In the genomic region with DNA sequence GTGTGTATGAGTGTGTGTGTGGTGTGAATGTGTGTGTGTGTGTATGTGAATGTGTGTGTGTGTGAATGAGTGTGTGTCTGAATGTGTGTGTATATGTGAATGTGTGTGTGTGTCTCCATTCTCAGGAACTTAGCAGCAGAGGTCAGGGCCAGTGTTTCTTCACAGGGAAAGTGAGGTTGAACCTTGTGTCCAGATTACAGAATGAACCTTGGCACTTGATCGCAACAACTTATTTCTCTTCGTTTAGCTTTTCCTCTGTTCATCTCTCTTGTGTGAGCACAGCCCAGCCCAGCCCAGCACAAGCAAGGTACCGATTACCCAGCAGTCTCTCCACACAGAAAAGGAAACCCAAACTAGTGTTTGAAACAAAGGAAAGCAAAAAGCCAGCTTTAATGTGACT, we compare ENCODE assay signal across 24 mouse cellular contexts.
DNase-seq lines count a peak whose midpoint lies in the region; ATAC-seq and TF ChIP-seq lines count a peak whose summit lies in the region.
"Had no signal": no experiment of that assay in that cellular context is flagged by ENCODE, and none has a peak within 500 bp of the region (broad histone marks: within the 10 kb centered on the region; RNA-seq: fewer than 3 reads in every experiment).

No protein-coding gene starts in this region.

- TF ChIP-seq CTCF in liver, postnatal 0 days (IDR thresholded peaks at IDR 0.05; ENCODE audit: low read depth) = no peak

- ATAC-seq in kidney, embryonic 15.5 days (replicated peaks; ENCODE audit: low FRiP score) = no peak
- peak; percentile 13; the same call in 1 of the 2 replicates for ATAC-seq in liver, postnatal 0 days
- ATAC-seq in liver, embryonic 12.5 days = no peak
- no peak for ATAC-seq in midbrain, embryonic 14.5 days (ENCODE audit: low FRiP score, low TSS enrichment)
- ATAC-seq: forebrain, embryonic 14.5 days; forebrain, embryonic 16.5 days had no signal

- H3K27ac ChIP-seq in kidney, embryonic 15.5 days = no peak overlapping the region
- H3K27ac ChIP-seq in liver, postnatal 0 days (ENCODE audit: low read depth) = no peak overlapping the region
- no peak overlapping the region for H3K27ac ChIP-seq in liver, embryonic 12.5 days
- H3K27ac ChIP-seq in brown adipose tissue, adult 24 weeks (replicated peaks; ENCODE audit: low read depth, low read length) = peak overlapping the region; percentile 99
- no peak overlapping the region for H3K27ac ChIP-seq in midbrain, embryonic 14.5 days (replicated peaks; ENCODE audit: low read depth, low read length)
- H3K27ac ChIP-seq: embryonic facial prominence, embryonic 13.5 days; embryonic facial prominence, embryonic 15.5 days; forebrain, embryonic 10.5 days; forebrain, embryonic 12.5 days had no signal

- WGBS in kidney, embryonic 15.5 days = 81% methylated on average over 3 of the region's 3 CpGs
- WGBS in liver, postnatal 0 days (ENCODE audit: insufficient replicate concordance) = 59% methylated on average over 3 of the region's 3 CpGs
- 78% methylated on average over 3 of the region's 3 CpGs for WGBS in liver, embryonic 12.5 days (ENCODE audit: insufficient replicate concordance)
- 95% methylated on average over 3 of the region's 3 CpGs for WGBS in midbrain, embryonic 14.5 days

- no peaks in the 10 kb centered on the region for H3K4me1 ChIP-seq in kidney, embryonic 15.5 days
- H3K4me1 ChIP-seq in liver, postnatal 0 days (ENCODE audit: insufficient read depth) = no peaks in the 10 kb centered on the region
- no peaks in the 10 kb centered on the region for H3K4me1 ChIP-seq in liver, embryonic 12.5 days
- peaks cover 15% of the 10 kb centered on the region; the same call in 1 of the 2 replicates for H3K4me1 ChIP-seq in brown adipose tissue, adult 24 weeks (ENCODE audit: control insufficient read depth, insufficient read depth, insufficient read length, low read length)
- 0 out of 2 replicates have a peak, but pooled peaks cover 6% of the 10 kb centered on the region for H3K4me1 ChIP-seq in midbrain, embryonic 14.5 days (ENCODE audit: control insufficient read depth, insufficient read depth, low read length)

- TF ChIP-seq EP300 in liver, postnatal 0 days (IDR thresholded peaks at IDR 0.05; ENCODE audit: low read depth) = no peak

- peak; percentile 54 for DNase-seq in kidney, adult 9 months
- DNase-seq in liver, postnatal 0 days = no peak
- no peak for DNase-seq in midbrain, embryonic 14.5 days
- no peak for DNase-seq in urinary bladder, postnatal 25 days (ENCODE audit: low spot score)
- DNase-seq: adrenal gland, adult 8-10 months; adrenal gland, postnatal 14 days; adrenal gland, postnatal 36 days; cerebellum, adult 11 months; cerebellum, adult 18-20 months; cerebellum, adult 8-10 months; cerebellum, adult 9-11 months; cerebellum, postnatal 14 days; cerebellum, postnatal 36 days; embryo, embryonic 11 days had no signal

- H3K4me2 ChIP-seq in kidney, embryonic 15.5 days = no peak overlapping the region
- H3K4me2 ChIP-seq in liver, postnatal 0 days (ENCODE audit: low read depth, low read length) = no peak overlapping the region
- no peak overlapping the region for H3K4me2 ChIP-seq in liver, embryonic 12.5 days
- no peak overlapping the region for H3K4me2 ChIP-seq in midbrain, embryonic 14.5 days (ENCODE audit: low read length)
- H3K4me2 ChIP-seq: embryonic facial prominence, embryonic 13.5 days; embryonic facial prominence, embryonic 15.5 days; forebrain, embryonic 12.5 days had no signal

- H3K9ac ChIP-seq in kidney, embryonic 15.5 days = no peak overlapping the region
- no peak overlapping the region for H3K9ac ChIP-seq in liver, postnatal 0 days (replicated peaks)
- H3K9ac ChIP-seq in liver, embryonic 12.5 days = no peak overlapping the region
- no peak overlapping the region for H3K9ac ChIP-seq in midbrain, embryonic 14.5 days (replicated peaks; ENCODE audit: low read length)
- H3K9ac ChIP-seq: embryonic facial prominence, embryonic 13.5 days; embryonic facial prominence, embryonic 15.5 days; forebrain, embryonic 12.5 days had no signal

- no peaks in the 10 kb centered on the region for H3K27me3 ChIP-seq in kidney, embryonic 15.5 days
- no peaks in the 10 kb centered on the region for H3K27me3 ChIP-seq in liver, postnatal 0 days (ENCODE audit: insufficient read depth, low read length)
- H3K27me3 ChIP-seq in liver, embryonic 12.5 days (replicated peaks) = no peaks in the 10 kb centered on the region
- H3K27me3 ChIP-seq in midbrain, embryonic 14.5 days (ENCODE audit: control insufficient read depth, insufficient read depth, low read length) = peaks cover 2% of the 10 kb centered on the region; the same call in 1 of the 2 replicates
- H3K27me3 ChIP-seq: embryonic facial prominence, embryonic 13.5 days; embryonic facial prominence, embryonic 15.5 days had no signal

- no peak overlapping the region for H3K4me3 ChIP-seq in kidney, embryonic 15.5 days (replicated peaks)
- H3K4me3 ChIP-seq in liver, postnatal 0 days (ENCODE audit: low read depth, low read length) = no peak overlapping the region
- no peak overlapping the region for H3K4me3 ChIP-seq in liver, embryonic 12.5 days
- H3K4me3 ChIP-seq in brown adipose tissue, adult 24 weeks (ENCODE audit: insufficient read depth, low read depth, low read length) = no peak overlapping the region
- no peak overlapping the region for H3K4me3 ChIP-seq in midbrain, embryonic 14.5 days (replicated peaks; ENCODE audit: low read depth, low read length)
- H3K4me3 ChIP-seq: embryonic facial prominence, embryonic 13.5 days; embryonic facial prominence, embryonic 15.5 days; erythroblast, embryonic 14.5 days; forebrain, embryonic 10.5 days; forebrain, embryonic 12.5 days had no signal

- no peaks in the 10 kb centered on the region for H3K36me3 ChIP-seq in kidney, embryonic 15.5 days
- H3K36me3 ChIP-seq in liver, postnatal 0 days (replicated peaks; ENCODE audit: insufficient read depth, low read length) = no peaks in the 10 kb centered on the region
- H3K36me3 ChIP-seq in liver, embryonic 12.5 days = no peaks in the 10 kb centered on the region
- no peaks in the 10 kb centered on the region for H3K36me3 ChIP-seq in midbrain, embryonic 14.5 days (ENCODE audit: control insufficient read depth, insufficient read depth, low read length)
- H3K36me3 ChIP-seq: embryonic facial prominence, embryonic 13.5 days; embryonic facial prominence, embryonic 15.5 days; forebrain, embryonic 10.5 days; forebrain, embryonic 12.5 days had no signal

- no peaks in the 10 kb centered on the region for H3K9me3 ChIP-seq in kidney, embryonic 15.5 days (replicated peaks)
- H3K9me3 ChIP-seq in liver, postnatal 0 days (ENCODE audit: low read length) = no peaks in the 10 kb centered on the region
- H3K9me3 ChIP-seq in liver, embryonic 12.5 days (replicated peaks) = no peaks in the 10 kb centered on the region
- H3K9me3 ChIP-seq in midbrain, embryonic 14.5 days (ENCODE audit: control insufficient read depth, low read length) = no peaks in the 10 kb centered on the region
- H3K9me3 ChIP-seq: embryonic facial prominence, embryonic 13.5 days; embryonic facial prominence, embryonic 15.5 days; forebrain, embryonic 10.5 days; forebrain, embryonic 12.5 days had no signal
